Mouse (Mus musculus): ENCODE measurements around the gene Pappa. TPM values are rescaled to one million over a fixed set of nuclear protein-coding genes. Genes with fewer than 3 reads are reported as not detected.

Pappa gene
- not detected in 2 replicates for total RNA-seq (2017)

- ATAC-seq (ENCODE audit: extremely low read depth, insufficient number of reproducible peaks, low FRiP score, poor library complexity, severe bottlenecking) = no peak
Observed at GRCm38 (mm10) chr4:65123741-65124224, at the start of gene Pappa. Pappa (plus strand) TSS chr4:65124174.

DNA sequence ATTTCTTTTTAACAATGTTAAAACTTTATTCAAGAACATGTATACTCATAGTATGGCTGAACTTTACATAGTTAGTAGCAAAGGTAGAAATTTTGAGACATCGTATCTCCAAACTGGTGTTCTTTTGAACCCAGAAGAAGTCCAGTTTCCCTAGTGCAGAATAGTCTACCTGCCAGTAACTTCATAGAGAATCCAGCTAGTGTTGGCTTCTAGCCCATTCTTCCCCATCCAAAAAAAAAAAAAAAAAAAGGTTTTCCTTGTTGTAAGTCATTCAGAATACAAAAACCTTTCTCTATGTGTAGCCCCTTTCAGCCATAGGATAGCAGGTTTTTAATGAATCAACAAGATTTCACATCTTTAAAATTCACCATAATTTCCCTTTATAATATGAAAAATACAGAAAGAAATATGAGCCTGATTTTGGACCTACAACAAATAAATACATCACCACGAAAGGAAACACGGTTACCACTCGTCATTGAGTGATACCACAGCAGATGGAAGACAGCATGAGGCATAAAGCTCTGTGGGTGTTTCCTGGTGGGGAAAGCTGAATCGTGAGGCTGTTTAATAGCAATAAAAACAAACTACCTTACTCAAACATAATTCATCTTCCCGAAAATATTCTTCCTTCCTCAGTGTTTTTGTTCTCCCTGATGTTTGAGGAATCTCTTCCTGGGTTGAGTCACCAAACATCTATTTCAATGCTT is 45.9 kb upstream of the Pappa start:
- ATAC-seq (ENCODE audit: extremely low read depth, insufficient number of reproducible peaks, low FRiP score, poor library complexity, severe bottlenecking) = no peak

GRCm38 (mm10) chr4:65086864-65087263 is 37.1 kb upstream of the Pappa start:
- no peak for ATAC-seq (ENCODE audit: extremely low read depth, insufficient number of reproducible peaks, low FRiP score, poor library complexity, severe bottlenecking)

DNA sequence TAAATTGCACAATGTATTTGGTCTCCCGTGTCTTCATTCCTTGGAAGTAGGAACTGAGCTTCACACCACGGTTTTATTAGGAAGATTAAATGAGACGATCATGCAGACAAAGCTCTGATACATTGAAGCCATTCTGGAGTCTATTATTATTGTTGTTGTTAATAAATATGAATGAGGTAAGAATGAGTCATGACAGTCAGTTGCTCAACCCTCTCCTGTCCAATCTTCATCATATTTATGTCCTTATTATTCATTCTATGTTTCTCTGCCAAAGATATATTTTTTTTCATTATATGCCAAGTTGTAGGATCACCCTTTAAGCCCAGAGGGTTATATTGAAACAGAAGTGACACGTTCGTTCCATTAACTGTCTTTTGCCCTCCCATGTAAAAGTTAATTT is 36.4 kb upstream of the Pappa start:
- no peak for ATAC-seq (ENCODE audit: extremely low read depth, insufficient number of reproducible peaks, low FRiP score, poor library complexity, severe bottlenecking)

- no peak for ATAC-seq (ENCODE audit: extremely low read depth, insufficient number of reproducible peaks, low FRiP score, poor library complexity, severe bottlenecking)
Observed at GRCm38 (mm10) chr4:65092191-65092590, 31.8 kb upstream of the Pappa start.

- no peak for ATAC-seq (ENCODE audit: extremely low read depth, insufficient number of reproducible peaks, low FRiP score, poor library complexity, severe bottlenecking)
Observed at GRCm38 (mm10) chr4:65120329-65120728, 3.6 kb upstream of the Pappa start.

DNA sequence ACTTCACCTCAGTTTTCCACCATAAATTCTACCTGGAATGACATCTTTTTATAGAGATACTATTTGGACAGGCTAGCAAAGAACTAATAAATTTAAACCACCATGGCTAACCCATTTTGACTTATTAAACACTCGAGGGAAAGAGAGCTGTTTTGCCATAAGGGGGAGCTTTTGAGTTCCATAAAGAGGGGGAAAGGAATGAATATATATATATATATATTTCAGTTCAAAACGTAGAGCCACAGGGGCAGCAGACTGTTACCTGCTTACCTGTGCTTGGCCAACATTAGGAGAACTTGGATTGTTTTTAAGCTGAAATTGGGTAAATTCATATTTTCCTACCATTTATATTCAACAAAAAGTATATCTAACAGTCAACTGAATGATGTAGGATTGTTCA is 1.1 kb upstream of the Pappa start:
- ATAC-seq (ENCODE audit: extremely low read depth, insufficient number of reproducible peaks, low FRiP score, poor library complexity, severe bottlenecking) = no peak

DNA sequence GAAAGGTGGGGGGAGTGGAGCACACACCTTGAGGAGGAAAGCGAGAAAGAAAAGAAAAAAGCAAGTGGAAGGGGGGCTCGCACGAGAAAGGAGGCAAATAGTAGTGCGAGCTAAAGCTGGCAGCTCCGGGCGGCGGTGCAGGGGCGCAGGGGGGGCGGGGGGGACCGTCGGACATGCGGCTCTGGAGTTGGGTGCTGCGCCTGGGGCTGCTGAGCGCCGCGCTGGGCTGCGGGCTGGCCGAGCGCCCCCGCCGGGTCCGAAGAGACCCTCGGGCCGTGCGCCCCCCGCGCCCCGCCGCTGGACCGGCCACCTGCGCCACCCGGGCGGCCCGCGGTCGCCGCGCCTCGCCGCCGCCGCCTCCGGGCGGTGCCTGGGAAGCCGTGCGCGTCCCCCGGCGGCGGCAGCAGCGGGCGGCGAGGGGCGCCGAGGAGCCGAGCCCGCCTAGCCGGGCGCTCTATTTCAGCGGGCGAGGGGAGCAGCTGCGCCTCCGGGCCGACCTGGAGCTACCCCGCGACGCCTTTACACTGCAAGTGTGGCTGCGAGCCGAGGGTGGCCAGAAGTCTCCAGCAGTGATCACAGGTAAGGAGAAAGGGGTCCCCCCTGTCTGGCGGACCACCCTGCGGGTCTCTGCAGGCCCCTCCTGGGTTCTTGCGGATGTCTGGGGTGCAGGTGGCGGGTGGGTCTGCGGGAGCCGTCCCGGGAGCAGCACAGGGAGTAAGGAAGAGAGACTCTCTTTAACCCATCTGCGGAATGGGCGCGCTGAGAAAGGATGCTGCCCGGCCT is 586 bp downstream of the Pappa start:
- no peak for ATAC-seq (ENCODE audit: extremely low read depth, insufficient number of reproducible peaks, low FRiP score, poor library complexity, severe bottlenecking)

- no peak for ATAC-seq (ENCODE audit: extremely low read depth, insufficient number of reproducible peaks, low FRiP score, poor library complexity, severe bottlenecking)
Observed at GRCm38 (mm10) chr4:65125341-65126332, 1.7 kb downstream of the Pappa start.

- ATAC-seq (ENCODE audit: extremely low read depth, insufficient number of reproducible peaks, low FRiP score, poor library complexity, severe bottlenecking) = no peak
Observed at GRCm38 (mm10) chr4:65126451-65127290, 2.7 kb downstream of the Pappa start.

DNA sequence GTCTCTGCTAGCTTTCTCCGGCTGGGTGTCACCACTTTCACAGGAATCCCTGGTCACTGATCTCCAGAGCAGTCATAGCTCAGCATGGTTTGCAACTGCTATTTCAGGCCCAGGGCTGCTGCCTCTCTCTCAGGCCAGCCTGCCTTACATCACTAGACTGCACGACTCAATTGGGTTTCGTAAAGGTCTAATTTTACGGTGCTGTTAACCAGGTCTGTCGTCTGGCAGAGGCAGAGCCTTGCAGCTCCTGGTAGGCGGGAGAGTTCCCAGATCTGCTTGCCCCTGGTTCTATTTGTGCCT is 3.3 kb downstream of the Pappa start:
- ATAC-seq (ENCODE audit: extremely low read depth, insufficient number of reproducible peaks, low FRiP score, poor library complexity, severe bottlenecking) = no peak

- no peak for ATAC-seq (ENCODE audit: extremely low read depth, insufficient number of reproducible peaks, low FRiP score, poor library complexity, severe bottlenecking)
Observed at GRCm38 (mm10) chr4:65132657-65133056, 8.7 kb downstream of the Pappa start.

GRCm38 (mm10) chr4:65134358-65134757 is 10.4 kb downstream of the Pappa start:
- ATAC-seq (ENCODE audit: extremely low read depth, insufficient number of reproducible peaks, low FRiP score, poor library complexity, severe bottlenecking) = no peak

DNA sequence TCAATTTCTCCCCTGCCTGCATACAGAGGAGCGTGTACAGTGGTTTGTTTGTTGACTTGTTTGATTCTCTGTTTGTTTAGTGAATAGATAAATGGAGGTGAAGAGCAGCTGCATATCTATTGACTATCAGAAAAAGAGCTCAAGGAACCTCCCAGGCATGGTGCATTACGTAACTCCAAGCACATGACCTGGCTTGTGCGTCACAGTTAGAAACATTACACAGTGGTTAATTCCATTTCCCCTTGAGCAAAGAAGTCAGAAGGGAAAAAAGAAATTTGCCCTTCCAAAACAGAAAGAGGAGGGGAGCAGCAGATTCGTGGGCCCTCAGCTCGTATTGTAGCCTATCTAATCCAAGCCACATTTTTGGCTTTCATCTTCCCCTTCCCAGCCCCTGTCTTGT is 11.1 kb downstream of the Pappa start:
- no peak for ATAC-seq (ENCODE audit: extremely low read depth, insufficient number of reproducible peaks, low FRiP score, poor library complexity, severe bottlenecking)

GRCm38 (mm10) chr4:65136541-65136940 is 12.6 kb downstream of the Pappa start:
- ATAC-seq (ENCODE audit: extremely low read depth, insufficient number of reproducible peaks, low FRiP score, poor library complexity, severe bottlenecking) = no peak

DNA sequence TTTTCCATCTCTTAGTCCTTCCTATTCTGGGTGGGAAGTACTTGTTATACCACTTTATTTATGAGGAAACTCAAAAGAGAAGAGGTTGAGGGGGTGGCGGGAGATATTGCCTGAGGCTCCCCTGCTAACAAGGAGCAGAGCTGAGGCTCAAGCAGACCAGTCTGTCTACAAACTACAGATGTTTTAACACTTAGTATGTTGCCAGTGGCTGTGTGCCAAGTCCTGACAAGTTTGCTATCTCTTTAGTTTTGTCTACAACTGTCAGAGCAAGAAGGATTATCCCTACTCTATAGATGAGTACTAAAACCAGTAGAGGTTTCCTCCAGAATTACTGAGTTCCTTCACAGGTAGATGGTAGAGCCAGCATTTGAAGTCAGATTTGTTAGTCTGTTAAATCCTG is 23.0 kb downstream of the Pappa start:
- no peak for ATAC-seq (ENCODE audit: extremely low read depth, insufficient number of reproducible peaks, low FRiP score, poor library complexity, severe bottlenecking)

DNA sequence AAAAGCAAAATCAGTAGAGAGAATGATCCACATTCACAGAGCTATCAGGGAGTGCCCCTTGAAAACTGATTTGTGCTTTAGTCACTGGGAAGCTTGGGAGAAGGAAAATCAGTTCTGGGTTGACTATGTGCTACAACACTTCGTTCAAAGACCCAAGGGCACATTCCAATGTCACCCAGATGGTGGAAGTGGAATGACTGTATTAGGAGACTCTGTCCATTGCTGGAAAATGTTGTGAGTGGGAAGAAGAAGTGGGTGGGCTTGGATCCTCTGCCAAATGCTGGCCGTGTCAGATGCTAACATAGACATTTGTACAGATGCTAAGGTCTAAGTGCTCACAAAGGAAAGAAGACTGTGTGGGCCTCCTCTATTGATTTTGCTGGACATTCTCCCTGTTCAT is 29.6 kb downstream of the Pappa start:
- ATAC-seq (ENCODE audit: extremely low read depth, insufficient number of reproducible peaks, low FRiP score, poor library complexity, severe bottlenecking) = no peak

DNA sequence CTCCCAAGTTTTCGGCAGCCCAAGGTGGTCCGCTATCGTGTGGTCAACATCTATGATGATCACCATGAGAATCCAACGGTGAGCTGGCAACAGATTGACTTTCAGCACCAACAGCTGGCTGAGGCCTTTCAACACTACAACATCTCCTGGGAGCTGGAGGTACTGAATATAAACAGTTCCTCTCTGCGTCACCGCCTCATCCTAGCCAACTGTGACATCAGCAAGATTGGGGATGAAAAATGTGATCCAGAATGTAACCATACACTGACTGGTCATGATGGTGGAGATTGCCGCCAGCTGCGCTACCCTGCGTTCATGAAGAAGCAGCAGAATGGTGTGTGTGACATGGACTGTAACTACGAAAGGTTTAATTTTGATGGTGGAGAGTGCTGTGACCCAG is 32.3 kb downstream of the Pappa start:
- ATAC-seq (ENCODE audit: extremely low read depth, insufficient number of reproducible peaks, low FRiP score, poor library complexity, severe bottlenecking) = no peak

- no peak for ATAC-seq (ENCODE audit: extremely low read depth, insufficient number of reproducible peaks, low FRiP score, poor library complexity, severe bottlenecking)
Observed at GRCm38 (mm10) chr4:65158651-65159050, 34.7 kb downstream of the Pappa start.

Measured in neutrophil, adult 5-6 weeks (primary cell).